Mouse (Mus musculus): Measurements from ENCODE around the gene Map6d1.

- TF ChIP-seq GATA1 (IDR thresholded peaks at IDR 0.05; ENCODE audit: borderline replicate concordance, low read length) (no peak), FLI1 (IDR thresholded peaks at IDR 0.05; ENCODE audit: low read length) (no peak)
Observed at GRCm38 (mm10) chr16:20234406-20234805, 6.8 kb downstream of the Map6d1 start.
